Mouse (Mus musculus) embryo, embryonic 11.5 days (tissue): Measurements from ENCODE around the gene Krtap13-1.
"Not testable (repeated sequence)": the region's sequence is repeated elsewhere in the genome, so short reads cannot be mapped to it uniquely, and the experiment has no call there.

Experiments
- DNase-seq: peaks from one replicate; pipeline ENCODE4 v3.0.0-alpha.2; 2012; ENCODE audit warnings: low read depth, low spot score

Gene Krtap13-1

GRCm38 (mm10) chr16:88728812-88729275 lies at the start of gene Krtap13-1:
TSS of gene Krtap13-1 (plus strand) at chr16:88728862.
- no peak for DNase-seq

GRCm38 (mm10) chr16:88679099-88679498 lies 49.6 kb upstream of the Krtap13-1 start:
- no peak for DNase-seq

- no peak for DNase-seq
Measured at GRCm38 (mm10) chr16:88681282-88681681, 47.4 kb upstream of the Krtap13-1 start.

GRCm38 (mm10) chr16:88696256-88696655 lies 32.4 kb upstream of the Krtap13-1 start:
- DNase-seq = no peak

- DNase-seq = no peak
Measured at GRCm38 (mm10) chr16:88701072-88701864, 27.4 kb upstream of the Krtap13-1 start.

GRCm38 (mm10) chr16:88707496-88708012 lies 21.1 kb upstream of the Krtap13-1 start, which contains the start of gene 2310061N02Rik:
TSS of gene 2310061N02Rik (minus strand) at chr16:88707962.
- no peak for DNase-seq

- DNase-seq = no peak
Measured at GRCm38 (mm10) chr16:88710757-88711156, 17.9 kb upstream of the Krtap13-1 start.

GRCm38 (mm10) chr16:88711245-88711644 lies 17.4 kb upstream of the Krtap13-1 start:
- DNase-seq = no peak

- DNase-seq = no peak
Measured at GRCm38 (mm10) chr16:88716549-88716948, 12.1 kb upstream of the Krtap13-1 start.

GRCm38 (mm10) chr16:88720031-88720430 lies 8.6 kb upstream of the Krtap13-1 start:
- DNase-seq = no peak

- DNase-seq = no peak
Measured at GRCm38 (mm10) chr16:88735391-88735790, 6.7 kb downstream of the Krtap13-1 start.

GRCm38 (mm10) chr16:88744750-88745340 lies 16.2 kb downstream of the Krtap13-1 start:
- DNase-seq = no peak

- DNase-seq = no peak
Measured at GRCm38 (mm10) chr16:88747943-88748342, 19.3 kb downstream of the Krtap13-1 start.

- not testable (repeated sequence) for DNase-seq
Measured at GRCm38 (mm10) chr16:88751535-88751934, 22.9 kb downstream of the Krtap13-1 start, which contains the start of gene Krtap13. TSS of gene Krtap13 (minus strand) at chr16:88751635.

- DNase-seq = not testable (repeated sequence)
Measured at GRCm38 (mm10) chr16:88758547-88758946, 29.9 kb downstream of the Krtap13-1 start, which contains the start of gene 2310034C09Rik. TSS of gene 2310034C09Rik (plus strand) at chr16:88758847.

GRCm38 (mm10) chr16:88774106-88774505 lies 45.4 kb downstream of the Krtap13-1 start, which contains the start of gene 2310057N15Rik:
TSS of gene 2310057N15Rik (minus strand) at chr16:88774206.
- no peak for DNase-seq

- DNase-seq = no peak
Measured at GRCm38 (mm10) chr16:88777596-88777995, 48.9 kb downstream of the Krtap13-1 start, which contains the start of gene Gm5965. TSS of gene Gm5965 (plus strand) at chr16:88777896.
